Mouse (Mus musculus): ENCODE results near the gene Tmem30c.
"Not testable (repeated sequence)": the region's sequence is repeated elsewhere in the genome, so short reads cannot be mapped to it uniquely, and the experiment has no call there.

Tmem30c gene

DNA sequence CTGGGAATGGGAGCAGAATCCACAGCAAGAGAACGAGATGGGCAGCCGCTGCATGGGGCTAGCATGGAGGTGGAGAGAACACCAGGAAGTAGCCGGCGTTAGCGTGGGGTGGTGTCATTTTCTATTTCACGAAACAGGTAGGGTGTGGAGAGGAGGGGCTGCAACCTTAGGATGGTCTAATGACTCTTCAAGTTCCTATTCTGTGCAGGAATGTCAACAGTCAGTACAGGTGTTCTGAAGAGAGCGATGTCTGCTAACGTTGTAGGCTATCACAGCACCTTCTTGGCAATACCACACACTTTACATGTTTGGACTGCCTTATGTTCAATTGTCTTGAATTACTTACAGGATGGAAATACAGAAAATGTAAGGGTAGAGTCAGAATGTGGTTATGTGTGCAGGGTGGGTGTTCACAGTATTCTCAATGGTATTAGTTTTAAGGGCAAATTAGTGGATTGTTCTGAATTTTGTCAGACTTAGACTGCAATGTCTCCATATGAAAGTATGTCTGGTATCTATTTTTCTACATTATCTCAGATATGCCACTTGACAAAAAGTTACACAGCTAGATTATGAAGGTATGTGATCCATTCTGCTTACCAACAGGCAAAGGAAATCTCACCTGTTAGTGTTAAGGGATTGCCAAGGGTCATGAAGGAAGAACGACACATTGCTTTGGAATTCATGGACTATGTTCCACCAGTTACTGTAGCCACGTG, 2.7 kb upstream of the Tmem30c start:
- peak; percentile 63 for DNase-seq

DNA sequence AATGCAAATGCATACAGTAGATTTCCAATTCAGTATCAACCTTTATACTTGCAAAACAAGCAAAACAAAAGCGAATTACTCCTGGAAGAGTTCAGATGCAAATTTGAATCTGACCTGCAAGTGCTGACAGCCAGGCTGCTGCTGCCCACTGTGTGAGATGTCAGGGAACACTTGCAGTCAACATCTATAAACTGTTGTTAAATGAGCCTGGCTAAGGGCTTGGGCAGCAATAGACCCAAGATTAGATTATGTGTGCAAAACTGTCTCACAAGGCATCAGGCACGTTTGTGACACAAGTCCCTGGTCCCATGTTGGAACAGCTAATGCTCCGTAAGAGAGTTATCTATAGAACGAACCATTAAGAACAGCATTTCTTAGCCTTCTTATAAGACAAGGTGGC, 369 bp downstream of the Tmem30c start:
- DNase-seq = peak; percentile 79

DNA sequence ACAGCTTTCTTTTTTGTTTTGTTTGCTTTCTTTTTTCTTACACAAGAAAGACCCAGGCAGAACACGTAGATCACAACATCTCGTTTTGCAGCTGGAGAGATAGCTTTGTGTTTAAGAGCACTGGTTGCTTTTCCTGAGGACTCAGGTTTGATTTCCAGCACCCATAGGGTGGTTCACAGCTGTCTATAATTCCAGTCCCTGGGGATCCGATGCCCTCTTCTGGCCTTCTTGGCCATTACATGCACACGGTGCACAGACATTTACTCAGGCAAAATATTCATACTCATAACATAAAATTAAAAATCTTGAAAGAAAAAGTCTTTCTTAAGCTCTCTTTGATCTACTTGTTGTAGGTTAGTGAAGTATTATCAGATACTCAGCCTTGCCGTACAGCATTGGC, 969 bp downstream of the Tmem30c start:
- peak; percentile 81 for DNase-seq

DNA sequence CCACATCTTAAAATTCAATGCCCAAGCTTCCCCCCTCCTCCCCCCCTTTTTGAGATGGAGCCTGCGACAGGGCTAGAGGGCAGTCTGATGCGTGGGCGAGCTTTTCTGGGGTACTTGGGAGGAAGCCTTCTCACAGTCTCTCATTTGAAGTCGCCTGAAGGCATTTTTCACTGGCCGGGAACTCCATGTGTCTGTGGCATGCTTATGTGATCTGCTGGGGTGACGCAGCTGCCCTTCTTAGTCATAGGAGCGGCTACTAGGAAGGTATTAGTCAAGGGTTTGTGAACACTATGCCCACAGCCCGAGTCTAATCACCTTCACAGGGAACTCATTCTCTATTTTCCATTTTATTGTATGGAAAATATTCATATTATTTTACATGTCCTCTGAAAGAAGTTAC, 11.2 kb downstream of the Tmem30c start:
- DNase-seq = no peak

DNA sequence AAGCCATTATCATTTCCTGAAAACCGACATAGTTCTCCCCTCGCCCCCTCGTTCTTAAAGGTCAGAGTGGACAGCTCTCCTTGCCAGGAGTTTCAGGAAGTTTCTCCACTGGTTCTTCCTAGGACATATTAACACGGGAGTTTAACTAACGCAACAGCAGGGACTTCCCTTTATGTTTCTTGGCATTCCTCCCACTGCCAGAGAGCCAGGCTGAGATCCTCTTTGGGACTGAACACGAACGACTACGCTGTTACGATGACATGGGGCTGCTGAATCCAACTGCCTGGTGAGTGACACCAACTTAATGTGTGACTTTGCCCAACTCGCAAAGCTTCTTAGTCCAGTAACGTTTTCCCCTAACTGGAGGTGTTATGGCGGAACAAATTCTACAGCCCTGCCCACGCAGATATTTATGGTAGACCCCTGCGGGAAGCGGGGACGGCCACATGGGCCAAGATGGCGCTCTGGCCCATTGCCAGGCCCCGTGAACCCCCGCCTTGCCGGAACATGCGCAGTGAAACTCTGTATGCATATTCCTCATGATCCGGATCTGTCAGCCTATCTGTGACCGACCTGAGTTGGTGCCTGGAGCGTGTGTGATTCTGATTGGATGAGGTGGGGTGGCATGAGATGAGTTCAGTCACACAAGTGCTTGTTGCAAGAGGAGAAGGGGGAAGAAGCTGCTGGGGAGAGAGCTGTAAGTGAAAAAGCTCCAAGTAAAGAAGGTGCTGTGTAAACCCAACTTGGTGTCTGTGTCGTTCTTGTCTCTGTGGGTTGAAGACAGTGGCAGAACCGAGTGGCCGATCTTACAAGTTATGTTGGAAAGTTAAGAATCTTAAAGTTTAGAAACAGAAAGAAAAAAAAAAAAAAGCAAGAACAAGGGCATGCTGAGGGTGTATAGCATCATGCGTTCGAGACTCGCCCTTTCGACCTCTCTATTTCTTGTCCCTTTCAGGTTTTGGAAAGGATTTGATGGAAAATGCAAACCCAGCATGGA, 12.1 kb downstream of the Tmem30c start:
- peak; percentile 92 for DNase-seq

DNA sequence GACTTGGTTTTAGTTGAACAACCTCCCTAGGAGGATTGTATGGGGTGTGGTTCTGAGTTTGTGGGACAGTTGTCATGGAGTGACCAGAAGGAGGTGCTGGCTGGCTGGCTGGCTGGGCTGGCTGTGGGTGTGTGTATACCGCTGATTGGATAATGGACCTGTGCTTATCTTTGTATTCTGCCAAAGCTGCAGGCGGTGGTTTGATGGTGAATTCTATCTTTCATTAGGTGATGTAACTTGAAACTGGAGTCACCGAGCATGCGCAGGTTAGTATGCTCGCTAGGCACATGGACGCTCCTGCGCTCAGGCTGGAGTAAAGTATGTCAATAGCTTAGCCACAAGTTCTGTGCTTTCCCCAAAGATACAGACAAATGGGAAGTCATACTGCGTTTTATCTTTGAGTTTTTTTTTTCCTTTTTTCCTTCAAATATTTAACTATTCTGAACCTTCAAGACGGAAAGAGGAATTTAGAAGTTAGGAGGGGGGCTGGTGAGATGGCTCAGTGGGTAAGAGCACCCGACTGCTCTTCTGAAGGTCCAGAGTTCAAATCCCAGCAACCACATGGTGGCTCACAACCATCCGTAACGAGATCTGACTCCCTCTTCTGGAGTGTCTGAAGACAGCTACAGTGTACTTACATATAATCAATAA, 13.6 kb downstream of the Tmem30c start:
- DNase-seq = no peak

DNA sequence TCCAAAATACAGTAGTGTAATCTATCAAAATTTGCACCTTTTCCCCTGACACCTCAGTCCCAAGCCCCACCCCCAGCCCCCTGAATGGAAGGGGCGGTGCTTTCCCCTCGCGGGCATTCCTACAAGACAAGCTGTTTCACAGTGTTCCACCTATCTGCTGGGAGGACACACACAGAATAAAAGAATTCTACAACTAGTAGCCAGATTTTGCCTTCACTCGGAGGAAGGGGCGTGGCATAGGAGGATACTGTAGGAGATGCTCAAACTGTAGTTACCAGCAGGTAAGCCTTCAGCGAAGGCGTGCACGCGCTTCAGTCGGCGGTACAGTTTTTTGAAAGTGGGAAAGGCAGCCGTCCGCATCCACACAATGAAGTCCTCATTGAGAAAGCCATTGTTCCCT, 22.9 kb downstream of the Tmem30c start:
- DNase-seq = peak; percentile 82

DNA sequence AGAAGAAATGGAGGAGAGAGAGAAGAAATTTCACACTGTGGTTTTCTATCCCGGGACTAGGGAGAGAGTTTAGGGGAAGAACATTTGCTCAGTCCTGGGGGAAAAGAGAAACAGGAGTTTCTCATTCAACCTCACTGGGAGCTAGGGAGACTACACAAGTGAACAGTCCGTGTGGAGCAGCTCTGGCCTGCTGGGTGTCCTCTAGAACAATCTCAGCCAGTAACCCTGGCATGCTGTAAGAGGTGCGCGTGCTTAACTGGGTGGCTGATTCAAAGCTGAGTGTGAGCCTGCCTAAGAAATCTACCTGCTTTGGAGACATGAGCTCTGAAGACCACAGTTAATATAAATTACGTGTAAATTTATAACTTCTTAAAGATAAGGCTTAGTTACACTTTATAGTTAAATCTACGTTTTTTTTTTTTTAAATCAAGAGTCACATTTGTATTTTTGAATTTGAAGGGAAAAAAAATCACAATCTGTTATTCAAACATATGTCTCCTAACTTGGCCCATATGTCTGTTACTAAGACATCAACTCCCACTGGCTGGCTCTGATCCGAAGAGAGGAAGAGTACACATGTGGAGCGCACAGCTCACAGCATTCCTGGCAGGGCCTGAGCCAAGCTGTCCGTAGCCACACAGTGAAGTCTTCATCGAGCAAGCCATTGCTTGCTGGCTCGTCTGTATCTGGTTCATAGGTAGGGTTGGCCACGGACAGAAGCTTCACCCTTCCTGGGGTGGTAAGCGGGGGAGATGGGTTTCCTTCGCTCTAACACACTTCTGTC, 24.4 kb downstream of the Tmem30c start:
- DNase-seq = peak; percentile 91

DNA sequence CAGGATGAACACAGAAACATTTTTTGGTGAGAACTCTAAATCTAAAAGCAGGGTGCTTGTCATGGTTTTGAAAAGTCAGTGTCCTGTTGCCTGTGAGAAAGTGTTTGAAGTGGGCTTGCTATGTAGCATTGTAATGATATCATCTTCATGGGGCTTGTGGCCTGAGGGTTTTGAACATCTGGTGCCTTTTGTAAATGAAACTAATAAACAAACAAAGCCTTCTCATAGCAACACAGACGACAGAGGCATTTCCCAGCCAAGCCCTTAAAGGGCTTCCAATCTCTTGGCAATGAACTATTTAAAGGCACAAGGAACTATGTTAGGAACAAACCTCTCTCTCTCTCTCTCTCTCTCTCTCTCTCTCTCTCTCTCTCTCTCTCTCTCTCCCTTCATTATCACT, 25.6 kb downstream of the Tmem30c start:
- DNase-seq = peak; percentile 95

DNA sequence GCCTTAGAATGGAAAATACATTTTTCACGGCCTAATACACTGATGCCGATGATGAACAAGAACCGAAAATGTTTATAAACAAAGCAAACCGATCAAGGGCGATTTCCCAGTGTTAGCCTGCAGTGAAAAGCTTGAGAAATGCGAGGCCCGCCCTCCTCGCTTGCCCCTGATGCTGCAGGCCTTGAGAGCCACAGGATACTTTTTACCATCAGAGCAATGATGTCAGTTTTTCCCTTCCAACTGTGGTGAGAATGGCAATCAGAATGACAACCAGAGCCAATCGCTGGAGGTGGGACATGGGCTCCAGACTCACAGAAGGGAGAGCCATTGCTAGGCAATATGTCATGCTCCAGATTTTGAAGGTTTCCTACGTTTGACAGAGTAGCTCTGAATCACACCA, 32.5 kb downstream of the Tmem30c start:
- no peak for DNase-seq

DNA sequence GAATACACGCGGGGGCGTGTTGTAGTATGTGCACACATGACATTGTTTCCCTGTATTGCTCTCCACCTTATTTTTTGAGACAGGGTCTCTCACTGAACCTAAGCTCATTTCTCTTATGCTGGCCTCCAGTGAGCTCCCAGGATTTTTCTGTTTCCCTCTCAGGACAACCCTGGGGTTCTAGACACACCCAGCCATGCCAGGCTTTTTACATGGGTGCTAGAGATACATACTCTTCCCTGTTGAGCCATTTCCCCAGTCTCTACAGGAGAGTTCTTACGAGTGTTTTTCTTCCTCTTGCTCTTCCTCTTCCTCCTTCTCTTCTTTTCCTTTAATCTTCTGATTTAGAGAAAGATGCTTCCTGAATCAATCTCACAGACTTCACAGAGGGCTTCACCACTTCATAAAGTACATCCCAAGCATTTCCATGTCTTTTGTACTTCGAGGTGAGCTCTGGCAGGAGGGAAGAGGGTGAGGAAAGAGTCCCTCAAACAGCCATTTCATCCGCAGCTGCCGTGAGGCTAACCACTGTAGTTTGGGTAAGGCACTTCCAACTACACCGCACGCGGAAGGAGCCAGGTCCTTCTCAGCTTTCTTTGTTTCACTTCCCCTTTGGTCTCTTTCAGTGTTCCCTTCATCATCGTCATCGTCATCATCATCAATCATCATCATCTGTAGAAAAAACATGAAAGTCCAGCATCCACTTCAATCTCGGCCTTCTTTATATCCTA, 33.1 kb downstream of the Tmem30c start:
- DNase-seq = peak; percentile 67

DNA sequence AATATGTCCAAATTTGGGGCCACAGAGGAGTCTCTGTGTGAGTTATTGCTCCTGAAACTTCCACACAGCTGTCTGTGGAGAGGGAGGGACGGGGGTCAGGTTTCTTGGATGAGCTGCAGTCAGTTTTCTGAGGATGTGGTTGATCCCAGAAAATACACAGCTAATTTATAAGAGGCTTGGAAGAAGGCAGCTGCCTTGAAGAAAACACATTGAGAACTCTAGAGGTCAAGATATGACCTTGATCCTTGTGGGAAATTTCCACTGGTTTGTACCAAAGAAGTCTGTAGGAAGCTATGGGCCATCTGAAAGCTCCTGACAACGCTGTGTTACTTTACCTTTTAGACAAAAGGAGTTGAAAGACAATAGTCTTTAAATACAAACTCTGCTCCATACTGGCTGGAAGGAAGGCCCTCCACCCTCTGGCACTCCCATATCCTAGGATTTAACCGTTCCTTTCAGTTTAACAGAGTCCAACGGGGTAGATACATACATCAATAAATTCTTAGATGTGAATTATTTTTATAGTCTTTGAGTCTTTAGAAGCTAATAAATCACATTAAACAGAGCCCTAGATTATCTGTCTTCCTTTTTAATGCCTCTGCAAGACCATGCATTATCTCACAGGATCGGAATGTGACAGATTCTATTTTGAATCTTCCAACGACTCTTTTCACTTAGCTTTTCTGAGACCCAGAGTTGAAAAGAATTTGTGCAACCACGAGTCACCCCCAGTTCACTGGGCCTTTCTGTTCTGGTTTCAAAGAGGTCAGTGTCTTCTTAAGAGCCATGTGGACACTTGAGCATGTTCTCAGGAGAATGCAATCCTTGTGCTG, 40.9 kb downstream of the Tmem30c start:
- DNase-seq = peak; percentile 86

DNA sequence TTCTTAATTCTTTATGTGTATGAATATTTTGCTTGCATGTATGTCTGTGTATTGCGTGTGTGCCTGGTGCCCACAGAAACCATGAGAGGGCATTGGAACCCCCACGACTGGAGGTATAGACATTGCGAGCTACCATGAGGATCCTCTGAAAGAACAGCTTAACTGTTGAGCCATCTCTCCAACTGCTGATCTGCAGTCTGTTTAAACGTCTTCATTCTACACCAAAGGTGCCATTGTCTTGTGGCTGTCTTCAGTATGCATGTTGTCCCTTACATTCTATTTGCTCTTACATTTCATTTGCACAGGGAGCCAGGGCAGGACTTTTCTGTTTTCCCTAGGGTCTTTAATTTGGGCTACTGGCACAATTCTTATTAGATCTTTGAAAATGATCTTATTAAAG, 41.7 kb downstream of the Tmem30c start:
- DNase-seq = peak; percentile 58

DNA sequence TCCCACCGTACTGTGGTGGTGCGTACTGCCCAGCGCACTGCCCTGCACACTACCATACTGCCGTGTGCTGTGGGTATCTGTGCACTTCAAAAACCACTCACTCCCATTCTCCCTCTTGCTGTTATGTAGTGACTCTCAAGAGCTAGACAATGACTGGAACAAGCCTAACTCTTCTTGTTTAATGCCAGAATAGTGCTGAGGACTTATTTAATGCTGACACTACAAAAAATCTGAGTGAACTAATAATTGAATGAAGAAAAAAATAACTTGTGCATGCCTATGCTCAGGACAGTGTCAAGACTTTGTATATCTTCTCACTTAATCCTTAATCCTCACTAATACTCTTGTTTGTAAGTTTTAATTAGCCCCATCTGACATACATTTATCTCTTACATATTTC, 45.2 kb downstream of the Tmem30c start:
- DNase-seq = no peak

DNA sequence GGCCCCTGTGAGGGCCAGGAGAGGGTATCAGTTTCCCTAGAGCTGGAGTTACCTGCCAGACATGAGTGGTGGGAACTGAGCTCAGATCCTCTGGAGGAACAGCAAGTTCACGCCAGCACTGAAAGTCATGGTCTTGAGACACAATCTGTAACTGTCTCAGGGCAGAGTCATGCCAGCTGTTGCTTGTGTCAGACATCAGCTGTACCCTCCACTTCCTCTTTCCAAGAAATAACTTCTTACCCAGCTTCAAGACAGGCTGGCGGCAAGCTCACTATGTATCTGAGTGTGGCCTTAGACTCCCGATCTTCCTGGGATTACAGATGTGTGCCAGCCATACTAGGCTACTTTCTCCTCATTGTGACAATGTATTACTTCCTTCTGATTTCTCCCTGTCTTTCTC, 46.1 kb downstream of the Tmem30c start:
- DNase-seq = peak; percentile 91

DNA sequence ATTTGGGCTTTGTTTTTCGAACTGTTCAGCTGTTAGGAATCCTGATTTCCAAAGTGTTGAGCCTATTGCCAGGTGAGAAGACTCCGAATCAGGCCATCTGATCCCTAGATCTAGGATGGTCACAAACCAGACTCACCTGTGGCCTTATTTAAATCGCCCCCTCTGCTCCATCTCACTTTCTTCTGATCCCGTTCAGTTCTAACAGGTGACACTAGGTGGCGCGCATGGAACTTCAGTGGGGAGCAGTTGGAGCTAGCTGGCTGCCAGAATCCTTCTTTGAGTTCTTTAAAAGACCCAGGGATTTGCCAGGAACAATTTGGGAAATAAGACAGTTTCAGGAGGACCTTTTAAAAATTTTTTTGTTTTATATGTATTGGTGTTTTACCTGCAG, 48.8 kb downstream of the Tmem30c start:
- DNase-seq = peak; percentile 97

DNA sequence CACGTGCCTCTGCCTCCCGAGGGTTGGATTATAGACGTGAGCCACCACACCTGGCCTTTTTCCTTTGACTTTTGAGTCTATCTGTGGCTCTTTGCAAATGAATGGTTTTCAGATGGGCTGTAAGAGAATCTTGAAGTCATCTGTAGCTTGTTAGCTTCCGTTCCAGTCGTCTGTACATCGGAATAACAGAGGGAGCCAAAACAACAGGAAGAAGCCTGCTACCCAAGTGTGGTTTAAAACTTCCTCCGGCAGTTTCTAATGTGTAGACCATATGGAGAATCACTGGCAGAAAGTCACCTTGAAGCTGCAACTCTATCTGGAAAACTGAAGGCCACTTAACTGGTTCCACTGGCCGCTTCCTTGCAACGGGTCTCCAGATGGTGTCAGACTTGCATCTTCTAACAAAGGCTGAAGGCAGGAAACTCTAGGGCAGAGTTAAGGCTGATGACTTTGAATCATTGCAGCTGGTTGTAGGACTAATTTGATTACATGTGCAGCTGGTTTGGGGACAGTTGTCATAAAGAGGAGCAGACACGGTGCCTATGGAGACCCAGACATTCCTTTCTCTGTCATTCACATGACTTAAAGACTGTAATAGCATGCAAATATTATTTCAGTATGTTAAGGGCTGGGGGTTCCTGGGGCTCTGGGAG, 49.3 kb downstream of the Tmem30c start:
- peak; percentile 88 for DNase-seq

DNA sequence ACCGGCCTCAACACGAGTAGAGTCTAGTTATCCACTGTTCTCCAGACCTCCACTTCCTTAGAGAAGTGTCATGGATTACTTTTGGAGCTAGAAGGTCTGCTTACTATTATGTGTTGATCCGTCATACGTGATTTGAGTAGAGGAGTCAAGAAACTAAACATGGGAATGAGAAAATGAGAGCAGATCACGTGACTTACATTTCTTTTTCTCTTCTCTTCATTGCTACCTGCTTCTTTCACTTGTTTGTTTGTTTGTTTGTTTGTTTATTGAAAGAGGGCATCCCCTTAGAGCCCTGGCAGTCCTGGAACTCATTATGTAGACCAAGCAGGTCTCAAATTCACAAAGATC, 49.8 kb downstream of the Tmem30c start:
- no peak for DNase-seq

DNA sequence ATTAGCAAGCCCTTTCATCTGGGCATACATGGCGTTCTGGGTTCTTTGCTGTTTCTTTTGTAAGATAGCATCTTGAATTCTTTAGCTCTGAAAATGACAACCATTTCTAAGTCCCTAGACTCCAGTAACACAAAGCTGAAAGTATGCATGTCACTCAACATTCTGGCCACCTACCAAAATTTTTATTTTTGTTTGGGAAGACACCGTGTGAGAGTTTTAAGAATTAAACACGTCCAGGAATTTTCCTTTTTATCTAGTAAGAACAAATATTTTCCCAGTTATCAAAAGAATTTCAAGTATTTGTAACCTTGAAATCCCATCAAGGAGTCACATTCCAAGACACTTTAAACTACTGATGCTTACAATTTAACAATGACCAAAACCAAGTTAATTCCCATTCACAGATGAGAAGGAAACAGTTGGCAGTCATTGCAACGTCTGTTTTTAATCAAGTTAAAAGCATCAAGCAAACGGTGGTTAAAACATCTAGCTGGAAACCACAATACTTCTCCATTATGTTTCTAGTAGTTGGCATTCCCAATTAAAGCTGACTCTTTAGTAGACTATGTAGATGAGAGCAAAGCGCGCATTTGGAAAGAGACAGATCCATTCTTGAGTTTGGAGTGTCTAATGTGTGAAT, 56.7 kb downstream of the Tmem30c start:
- DNase-seq = no peak

DNA sequence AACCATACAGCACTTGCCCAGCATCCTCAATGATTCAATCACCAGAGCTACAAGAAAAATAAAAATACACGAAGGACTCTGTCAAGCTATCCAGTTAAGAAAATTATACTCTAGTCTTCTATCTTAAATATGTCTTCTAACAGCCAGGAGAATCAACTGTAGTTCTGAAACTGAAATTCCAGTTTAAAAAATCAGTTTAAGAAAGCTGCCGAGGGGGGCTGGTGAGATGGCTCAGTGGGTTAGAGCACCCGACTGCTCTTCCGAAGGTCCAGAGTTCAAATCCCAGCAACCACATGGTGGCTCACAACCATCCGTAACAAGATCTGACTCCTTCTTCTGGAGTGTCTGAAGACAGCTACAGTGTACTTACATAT, 60.7 kb downstream of the Tmem30c start:
- DNase-seq = not testable (repeated sequence)

All from heart, adult 11 months (tissue).